Mouse (Mus musculus) CH12F3 (cell line): ENCODE measurements around the gene Dennd2a.

Experiments
- in situ Hi-C: fragments of 300-500 bp; cut with MboI; formaldehyde crosslinking; loops from 2 replicates; pipeline ENCODE4 v1.14.3; 2020; ENCODE audit warnings: low sequenced_read_pairs

The Dennd2a gene

GRCm38 (mm10) chr6:39523161-39523560, 34.5 kb downstream of the Dennd2a start:
- in situ Hi-C loops, result no loop called here

- in situ Hi-C loops, result no loop called here
Observed at GRCm38 (mm10) chr6:39522425-39522824, 35.2 kb downstream of the Dennd2a start.

- in situ Hi-C loops, result no loop called here
Observed at GRCm38 (mm10) chr6:39515739-39516131, 41.9 kb downstream of the Dennd2a start.

- in situ Hi-C loops, result no loop called here
Observed at GRCm38 (mm10) chr6:39515040-39515738, 42.5 kb downstream of the Dennd2a start.

GRCm38 (mm10) chr6:39503476-39503875, 54.2 kb downstream of the Dennd2a start:
- in situ Hi-C loops, result no loop called here

GRCm38 (mm10) chr6:39497165-39497564, 60.5 kb downstream of the Dennd2a start:
- in situ Hi-C loops, result no loop called here

GRCm38 (mm10) chr6:39493129-39493714, 64.4 kb downstream of the Dennd2a start:
- in situ Hi-C loops, result no loop called here

- in situ Hi-C loops, result no loop called here
Observed at GRCm38 (mm10) chr6:39492161-39492560, 65.5 kb downstream of the Dennd2a start.

- in situ Hi-C loops, result no loop called here
Observed at GRCm38 (mm10) chr6:39491203-39491602, 66.5 kb downstream of the Dennd2a start.

GRCm38 (mm10) chr6:39488292-39488691, 69.4 kb downstream of the Dennd2a start:
- in situ Hi-C loops, result no loop called here

GRCm38 (mm10) chr6:39483656-39484055, 74.0 kb downstream of the Dennd2a start:
- in situ Hi-C loops, result no loop called here

- in situ Hi-C loops, result no loop called here
Observed at GRCm38 (mm10) chr6:39478509-39479150, 79.0 kb downstream of the Dennd2a start.

GRCm38 (mm10) chr6:39476617-39477016, 81.0 kb downstream of the Dennd2a start:
- in situ Hi-C loops, result no loop called here

GRCm38 (mm10) chr6:39474424-39474823, 83.2 kb downstream of the Dennd2a start:
- in situ Hi-C loops, result no loop called here

- in situ Hi-C loops, result no loop called here
Observed at GRCm38 (mm10) chr6:39472837-39473236, 84.8 kb downstream of the Dennd2a start.

- in situ Hi-C loops, result no loop called here
Observed at GRCm38 (mm10) chr6:39472271-39472670, 85.4 kb downstream of the Dennd2a start.

- in situ Hi-C loops, result no loop called here
Observed at GRCm38 (mm10) chr6:39470076-39470475, 87.6 kb downstream of the Dennd2a start.

GRCm38 (mm10) chr6:39469427-39469826, 88.2 kb downstream of the Dennd2a start:
- in situ Hi-C loops, result loop anchor here (5.0 kb wide), 1 partner anchor 93 kb away; no protein-coding TSS in a partner anchor

- in situ Hi-C loops, result no loop called here
Observed at GRCm38 (mm10) chr6:39462621-39463538, 94.8 kb downstream of the Dennd2a start.

- in situ Hi-C loops, result no loop called here
Observed at GRCm38 (mm10) chr6:39460040-39460439, 97.6 kb downstream of the Dennd2a start.
